Mouse (Mus musculus) CH12.LX (cell line): ENCODE data around the gene Vmo1.

ENCODE experiments used
- CHD2 ChIP-seq: IDR thresholded peaks from 2 replicates; pipeline ENCODE4 v1.6.1; 2011; ENCODE audit warnings: low read length, improper control_type of control experiment
- CTCF ChIP-seq, 2 experiments: IDR thresholded peaks in 1 of 2; conservative IDR thresholded peaks in 1 of 2; 2 replicates each; pipeline ENCODE4 v1.5.1; 2011 to 2012; ENCODE audit warnings: low read depth in 2 of 2, low read length in 2 of 2, improper control_type of control experiment in 1 of 2, inconsistent platforms in 1 of 2, mild to moderate bottlenecking in 1 of 2, moderate library complexity in 1 of 2
- E2F4 ChIP-seq: IDR thresholded peaks from 2 replicates; pipeline ENCODE4 v1.6.1; 2011; ENCODE audit warnings: low read depth, low read length, improper control_type of control experiment; ENCODE audit not compliant: insufficient replicate concordance
- ELF1 ChIP-seq: IDR thresholded peaks from 2 replicates; pipeline ENCODE4 v1.6.1; 2014; ENCODE audit warnings: low read depth, mild to moderate bottlenecking, inconsistent platforms, low read length, improper control_type of control experiment
- EP300 ChIP-seq: IDR thresholded peaks from 2 replicates; pipeline ENCODE4 v1.6.1; 2011; ENCODE audit warnings: low read length, improper control_type of control experiment
- ETS1 ChIP-seq: conservative IDR thresholded peaks from 2 replicates; pipeline ENCODE4 v1.6.1; 2012; ENCODE audit warnings: low read depth, mild to moderate bottlenecking, inconsistent platforms, low read length, improper control_type of control experiment, moderate library complexity
- HCFC1 ChIP-seq: IDR thresholded peaks from 2 replicates; pipeline ENCODE4 v1.6.1; 2012; ENCODE audit warnings: low read depth, mild to moderate bottlenecking, inconsistent platforms, low read length, improper control_type of control experiment
- JUND ChIP-seq: conservative IDR thresholded peaks from 2 replicates; pipeline ENCODE4 v1.6.1; 2011; ENCODE audit warnings: low read depth, low read length, improper control_type of control experiment
- MAX ChIP-seq: IDR thresholded peaks from 2 replicates; pipeline ENCODE4 v1.6.1; 2011; ENCODE audit warnings: low read length, improper control_type of control experiment
- POLR2A ChIP-seq: IDR thresholded peaks from 2 replicates; pipeline ENCODE4 v1.6.1; 2011; ENCODE audit warnings: low read depth, mild to moderate bottlenecking, improper control_type of control experiment, low read length
- POLR2AphosphoS2 ChIP-seq: IDR thresholded peaks from 2 replicates; pipeline ENCODE4 v1.6.1; 2011; ENCODE audit warnings: low read depth, low read length, improper control_type of control experiment
- UBTF ChIP-seq: IDR thresholded peaks from 2 replicates; pipeline ENCODE4 v1.6.1; 2012; ENCODE audit warnings: low read depth, mild to moderate bottlenecking, inconsistent platforms, low read length, improper control_type of control experiment, moderate library complexity
- USF1 ChIP-seq: IDR thresholded peaks from 2 replicates; pipeline ENCODE4 v1.6.1; 2014; ENCODE audit warnings: low read depth, mild to moderate bottlenecking, inconsistent platforms, low read length, improper control_type of control experiment
- ZC3H11A ChIP-seq: IDR thresholded peaks from 2 replicates; pipeline ENCODE4 v1.6.1; 2012; ENCODE audit warnings: low read depth, mild to moderate bottlenecking, inconsistent platforms, low read length, improper control_type of control experiment

DNA sequence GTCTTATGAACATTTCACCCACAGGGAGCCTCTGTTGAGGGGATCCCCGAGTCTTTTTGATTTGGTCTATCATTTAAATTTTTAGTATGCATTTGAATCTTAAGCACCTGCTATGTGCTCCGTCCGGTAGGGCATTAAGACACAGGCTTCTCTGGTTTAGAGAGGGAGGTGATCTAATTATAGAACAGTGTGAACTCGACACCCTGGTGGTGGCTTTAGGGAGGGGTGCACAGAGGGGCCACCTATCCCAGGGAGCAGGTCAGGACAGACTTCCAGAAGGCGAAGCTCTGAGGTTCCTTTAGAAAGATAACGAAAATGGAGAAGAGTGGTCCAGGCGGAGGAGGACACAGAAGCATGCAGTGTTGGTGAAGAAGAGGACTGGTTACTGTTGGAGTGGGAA, 30.1 kb upstream of the Vmo1 start:
- TF ChIP-seq EP300, result no peak
- no peak for TF ChIP-seq CTCF (conservative IDR thresholded peaks at IDR 0.05 in 1 of 2, IDR thresholded peaks at IDR 0.05 in 1 of 2; ENCODE audit: low read depth in 2 of 2, low read length in 2 of 2)
- no peak for TF ChIP-seq ELF1
- TF ChIP-seq E2F4, result no peak
- no peak for TF ChIP-seq JUND
- no peak for TF ChIP-seq POLR2A
- TF ChIP-seq UBTF, result no peak
- no peak for TF ChIP-seq MAX
- no peak for TF ChIP-seq ETS1
- TF ChIP-seq HCFC1, result no peak
- no peak for TF ChIP-seq ZC3H11A
- no peak for TF ChIP-seq CHD2
- no peak for TF ChIP-seq POLR2AphosphoS2
- TF ChIP-seq USF1, result no peak
